Mouse (Mus musculus) olfactory bulb, adult 2 months (tissue): Measurements from ENCODE around the gene Cgas.

ENCODE experiments used
- CTCF ChIP-seq: fragments of 200-500 bp; IDR thresholded peaks from 2 replicates; pipeline ENCODE4 v1.5.1; 2012; ENCODE audit warnings: low read depth, mild to moderate bottlenecking, low read length, moderate library complexity; ENCODE audit not compliant: insufficient read depth
- POLR2A ChIP-seq: fragments of 200-500 bp; IDR thresholded peaks from 2 replicates; pipeline ENCODE4 v1.6.1; 2012; ENCODE audit warnings: mild to moderate bottlenecking, low read depth, low read length, moderate library complexity; ENCODE audit not compliant: insufficient read depth

DNA sequence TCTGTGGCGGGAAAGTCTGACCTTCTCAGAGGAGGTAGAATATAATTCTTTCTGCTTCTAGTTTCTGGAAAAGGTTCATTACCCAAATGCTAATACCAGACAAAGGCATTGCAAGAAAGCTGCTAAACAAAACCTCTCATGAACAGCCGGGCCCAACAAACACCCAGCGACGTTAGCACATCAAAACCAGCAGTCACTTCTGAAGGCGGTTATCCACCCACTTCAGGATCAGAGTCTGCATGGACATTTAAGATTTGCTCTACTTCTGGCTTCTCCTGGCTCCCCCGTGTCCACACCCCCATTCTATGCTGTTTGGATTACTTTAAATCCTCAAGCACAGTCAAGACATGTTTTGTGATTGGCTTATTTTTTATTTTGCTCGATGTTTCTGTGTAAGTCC is 48.4 kb downstream of the Cgas start:
- no peak for TF ChIP-seq CTCF
- TF ChIP-seq POLR2A: no peak
